In genomic region chr1:134609172-134609571, GRCm38 (mm10) we compare ENCODE assay signal across 29 mouse cellular contexts. TPM values are rescaled to one million over a fixed set of nuclear protein-coding genes. Genes with fewer than 3 reads are reported as not detected.
A peak's percentile ranks its signal among the peaks of the same experiment; 100 is the strongest.
DNase-seq lines count a peak whose midpoint lies in the region; ATAC-seq lines count a peak whose summit lies in the region.
"Had no signal": no experiment of that assay in that cellular context is flagged by ENCODE, and none has a peak within 500 bp of the region (broad histone marks: within the 10 kb centered on the region; RNA-seq: fewer than 3 reads in every experiment).

No protein-coding gene starts in this region.

- no peak for ATAC-seq in kidney, embryonic 15.5 days (replicated peaks; ENCODE audit: low FRiP score)
- ATAC-seq in intestine, embryonic 16.5 days: peak; percentile 64
- ATAC-seq in forebrain, embryonic 12.5 days (ENCODE audit: low FRiP score): no peak
- ATAC-seq: forebrain, embryonic 15.5 days; hindbrain, embryonic 16.5 days; inflammation-experienced regulatory T-cells, adult 6 months had no signal

- H3K4me1 ChIP-seq in kidney, embryonic 15.5 days: no peaks in the 10 kb centered on the region
- peaks cover 6% of the 10 kb centered on the region for H3K4me1 ChIP-seq in intestine, embryonic 16.5 days (ENCODE audit: control insufficient read depth, insufficient read depth, low read length)
- no peaks in the 10 kb centered on the region for H3K4me1 ChIP-seq in forebrain, embryonic 12.5 days
- H3K4me1 ChIP-seq: embryonic facial prominence, embryonic 15.5 days; forebrain, embryonic 10.5 days; forebrain, embryonic 15.5 days; heart, embryonic 13.5 days; hindbrain, embryonic 12.5 days had no signal

- no peak for DNase-seq in kidney, postnatal 10 days
- DNase-seq in R1 (ENCODE audit: low read depth, low spot score): peak; percentile 74
- no peak for DNase-seq in adrenal gland, postnatal 10 days
- DNase-seq: adrenal gland, adult 8-10 months; cerebellum, adult 11 months; cerebellum, adult 8-10 months; cerebellum, postnatal 14 days; embryo, embryonic 11 days; gastrocnemius, postnatal 10 days; heart, adult 2 months; heart, postnatal 4 days had no signal

- 0 out of 2 replicates have a peak overlapping the region, but pooled peaks have one; percentile 7 for H3K27ac ChIP-seq in kidney, embryonic 15.5 days
- peak overlapping the region; percentile 53 for H3K27ac ChIP-seq in intestine, embryonic 16.5 days (ENCODE audit: low read length)
- no peak overlapping the region for H3K27ac ChIP-seq in forebrain, embryonic 12.5 days
- H3K27ac ChIP-seq: embryonic facial prominence, embryonic 15.5 days; forebrain, embryonic 10.5 days; forebrain, embryonic 15.5 days; heart, adult 2 months; heart, embryonic 13.5 days; hindbrain, embryonic 12.5 days had no signal

- H3K36me3 ChIP-seq in kidney, embryonic 15.5 days: peaks cover 83% of the 10 kb centered on the region
- H3K36me3 ChIP-seq in intestine, embryonic 16.5 days (ENCODE audit: control insufficient read depth, insufficient read depth, low read length): peaks cover 13% of the 10 kb centered on the region; the same call in 1 of the 2 replicates
- H3K36me3 ChIP-seq in forebrain, embryonic 12.5 days (replicated peaks): peaks cover 78% of the 10 kb centered on the region

- H3K9ac ChIP-seq in kidney, embryonic 15.5 days: no peak overlapping the region
- no peak overlapping the region for H3K9ac ChIP-seq in intestine, embryonic 16.5 days (ENCODE audit: low read depth, low read length)
- no peak overlapping the region for H3K9ac ChIP-seq in forebrain, embryonic 12.5 days
- H3K9ac ChIP-seq: embryonic facial prominence, embryonic 15.5 days; forebrain, embryonic 15.5 days; heart, embryonic 13.5 days; hindbrain, embryonic 12.5 days had no signal

- no peak overlapping the region for H3K4me3 ChIP-seq in kidney, embryonic 15.5 days (replicated peaks)
- no peak overlapping the region for H3K4me3 ChIP-seq in intestine, embryonic 16.5 days (ENCODE audit: low read length)
- no peak overlapping the region for H3K4me3 ChIP-seq in forebrain, embryonic 12.5 days (replicated peaks)
- H3K4me3 ChIP-seq: embryonic facial prominence, embryonic 15.5 days; erythroblast, embryonic 14.5 days; forebrain, embryonic 10.5 days; forebrain, embryonic 15.5 days; heart, adult 2 months; heart, embryonic 13.5 days; hindbrain, embryonic 12.5 days had no signal

- no peaks in the 10 kb centered on the region for H3K27me3 ChIP-seq in kidney, embryonic 15.5 days
- H3K27me3 ChIP-seq in intestine, embryonic 16.5 days (replicated peaks; ENCODE audit: control insufficient read depth, insufficient read depth, low read length): no peaks in the 10 kb centered on the region
- H3K27me3 ChIP-seq in forebrain, embryonic 12.5 days: no peaks in the 10 kb centered on the region
- H3K27me3 ChIP-seq: CH12.LX; embryonic facial prominence, embryonic 15.5 days; forebrain, embryonic 15.5 days; heart, embryonic 13.5 days; hindbrain, embryonic 12.5 days had no signal

- no peak overlapping the region for H3K4me2 ChIP-seq in kidney, embryonic 15.5 days
- H3K4me2 ChIP-seq in intestine, embryonic 16.5 days (ENCODE audit: low read depth, low read length): no peak overlapping the region
- no peak overlapping the region for H3K4me2 ChIP-seq in forebrain, embryonic 12.5 days
- H3K4me2 ChIP-seq: embryonic facial prominence, embryonic 15.5 days; forebrain, embryonic 15.5 days; heart, embryonic 13.5 days; hindbrain, embryonic 12.5 days had no signal

- WGBS in kidney, embryonic 15.5 days: 34% methylated on average over 4 of the region's 4 CpGs
- 20% methylated on average over 4 of the region's 4 CpGs for WGBS in intestine, embryonic 16.5 days
- WGBS in forebrain, embryonic 12.5 days: 40% methylated on average over 4 of the region's 4 CpGs

- no peaks in the 10 kb centered on the region for H3K9me3 ChIP-seq in kidney, embryonic 15.5 days (replicated peaks)
- no peaks in the 10 kb centered on the region for H3K9me3 ChIP-seq in intestine, embryonic 16.5 days (ENCODE audit: control insufficient read depth, low read length)
- no peaks in the 10 kb centered on the region for H3K9me3 ChIP-seq in forebrain, embryonic 12.5 days
- H3K9me3 ChIP-seq: embryonic facial prominence, embryonic 15.5 days; forebrain, embryonic 10.5 days; forebrain, embryonic 15.5 days; G1E; heart, embryonic 13.5 days; hindbrain, embryonic 12.5 days had no signal

RNA-seq across cellular contexts. Expression of gene Syt2, which starts 37.3 kb away (rescaled TPM):
- polyA plus RNA-seq in kidney, embryonic 15.5 days (2015; fragmentation: Nextera tagmentation; extraction: Ambion mirVana): 0.78 and 1.5 TPM in 2 replicates
- polyA plus RNA-seq in intestine, embryonic 16.5 days (2015; fragmentation: Nextera tagmentation; extraction: Ambion mirVana): 1.1 and 1.4 TPM in 2 replicates
- 0.95 and 1.2 TPM in 2 replicates for polyA plus RNA-seq in forebrain, embryonic 12.5 days (2016; fragmentation: Nextera tagmentation; extraction: Ambion mirVana)
- 1 to 10 TPM; 1.3 to 5.2 TPM for total RNA-seq in adrenal gland, postnatal 10 days (2021)
- total RNA-seq: CH12.LX had no signal
- polyA plus RNA-seq: G1E had no signal

RNA-seq across cellular contexts. Expression of gene Kdm5b, which starts 49.2 kb away (rescaled TPM):
- 54.2 and 56.2 TPM in 2 replicates for polyA plus RNA-seq in kidney, embryonic 15.5 days (2015; fragmentation: Nextera tagmentation; extraction: Ambion mirVana)
- 25.4 and 26.3 TPM in 2 replicates for polyA plus RNA-seq in intestine, embryonic 16.5 days (2015; fragmentation: Nextera tagmentation; extraction: Ambion mirVana)
- 98.2 and 103 TPM in 2 replicates for polyA plus RNA-seq in forebrain, embryonic 12.5 days (2016; fragmentation: Nextera tagmentation; extraction: Ambion mirVana)
- total RNA-seq in adrenal gland, postnatal 10 days (2021): 10 to 100 TPM; 34.9 to 45.3 TPM

RNA-seq across cellular contexts. Expression of gene Mgat4e, which starts 59.7 kb away (rescaled TPM):
- polyA plus RNA-seq in kidney, embryonic 15.5 days (2015; fragmentation: Nextera tagmentation; extraction: Ambion mirVana): not detected in 2 replicates
- not detected in 2 replicates for polyA plus RNA-seq in intestine, embryonic 16.5 days (2015; fragmentation: Nextera tagmentation; extraction: Ambion mirVana)
- polyA plus RNA-seq in forebrain, embryonic 12.5 days (2016; fragmentation: Nextera tagmentation; extraction: Ambion mirVana): not detected in 2 replicates
- total RNA-seq in adrenal gland, postnatal 10 days (2021): not detected
- total RNA-seq: adrenal gland, adult 8-10 months; adrenal gland, postnatal 4 days; common myeloid progenitor, adult 5-6 weeks; gastrocnemius, postnatal 10 days; gastrocnemius, postnatal 4 days; heart, adult 2 months; heart, postnatal 4 days had no signal
- polyA plus RNA-seq: embryonic facial prominence, embryonic 11.5 days; embryonic facial prominence, embryonic 15.5 days; erythroblast, embryonic 14.5 days; forebrain, embryonic 10.5 days; forebrain, embryonic 15.5 days; G1E; heart, adult 2 months; heart, embryonic 13.5 days; heart, postnatal 0 days; hindbrain, embryonic 12.5 days; hindbrain, embryonic 16.5 days; inflammation-experienced regulatory T-cells, adult 6 months had no signal
